Mouse (Mus musculus): Measurements from ENCODE around the gene Pak1ip1. TPM values are rescaled to one million over a fixed set of nuclear protein-coding genes. Genes with fewer than 3 reads are reported as not detected.
"Not testable (repeated sequence)": the region's sequence is repeated elsewhere in the genome, so short reads cannot be mapped to it uniquely, and the experiment has no call there.

Gene Pak1ip1
- total RNA-seq (2021), result 10 to 100 TPM; 24.3 to 24.8 TPM

- DNase-seq (ENCODE audit: low spot score), result peak; percentile 86
- intact Hi-C loops (cut with DNase I), result loop anchor here (2.0 kb wide), 1 partner anchor 16 kb away; the partner anchor contains the start of gene Tmem14c
These were observed at the start of gene Pak1ip1 for GRCm38 (mm10) chr13:41000926-41001639. Pak1ip1 (plus strand) TSS chr13:41001023.

GRCm38 (mm10) chr13:40951386-40951976 lies 49.3 kb upstream of the Pak1ip1 start:
- DNase-seq (ENCODE audit: low spot score), result no peak
- intact Hi-C loops (cut with DNase I), result no loop called here

- intact Hi-C loops (cut with DNase I), result no loop called here
- no peak for DNase-seq (ENCODE audit: low spot score)
These were observed 47.6 kb upstream of the Pak1ip1 start for GRCm38 (mm10) chr13:40953231-40953630.

GRCm38 (mm10) chr13:40955773-40956172 lies 45.0 kb upstream of the Pak1ip1 start:
- intact Hi-C loops (cut with DNase I), result loop anchor here (2.0 to 5.0 kb wide), 2 partner anchors 17 to 33 kb away; no protein-coding TSS in a partner anchor
- no peak for DNase-seq (ENCODE audit: low spot score)

- no peak for DNase-seq (ENCODE audit: low spot score)
These were observed 33.2 kb upstream of the Pak1ip1 start for GRCm38 (mm10) chr13:40967609-40968008.

GRCm38 (mm10) chr13:40968564-40968963 lies 32.3 kb upstream of the Pak1ip1 start:
- no peak for DNase-seq (ENCODE audit: low spot score)
- intact Hi-C loops (cut with DNase I), result no loop called here

More at GRCm38 (mm10) chr13:40967609-40968008, 33.2 kb upstream of the Pak1ip1 start:
- intact Hi-C loops (cut with DNase I), result no loop called here

- intact Hi-C loops (cut with DNase I), result no loop called here
- no peak for DNase-seq (ENCODE audit: low spot score)
These were observed 30.9 kb upstream of the Pak1ip1 start for GRCm38 (mm10) chr13:40969761-40970390.

GRCm38 (mm10) chr13:40971261-40971660 lies 29.6 kb upstream of the Pak1ip1 start:
- intact Hi-C loops (cut with DNase I), result no loop called here

GRCm38 (mm10) chr13:40971831-40972230 lies 29.0 kb upstream of the Pak1ip1 start:
- intact Hi-C loops (cut with DNase I), result no loop called here
- no peak for DNase-seq (ENCODE audit: low spot score)

More at GRCm38 (mm10) chr13:40971261-40971660, 29.6 kb upstream of the Pak1ip1 start:
- no peak for DNase-seq (ENCODE audit: low spot score)

- intact Hi-C loops (cut with DNase I), result no loop called here
- no peak for DNase-seq (ENCODE audit: low spot score)
These were observed 27.8 kb upstream of the Pak1ip1 start for GRCm38 (mm10) chr13:40972976-40973375.

- intact Hi-C loops (cut with DNase I), result loop anchor here (2.0 to 5.0 kb wide), 4 partner anchors 61 to 185 kb away; no protein-coding TSS in a partner anchor
- no peak for DNase-seq (ENCODE audit: low spot score)
These were observed 23.2 kb upstream of the Pak1ip1 start for GRCm38 (mm10) chr13:40977609-40978008.

- intact Hi-C loops (cut with DNase I), result loop anchor here (2.0 to 5.0 kb wide), 2 partner anchors 92 to 186 kb away; no protein-coding TSS in a partner anchor
- no peak for DNase-seq (ENCODE audit: low spot score)
These were observed 22.2 kb upstream of the Pak1ip1 start for GRCm38 (mm10) chr13:40978652-40979051.

GRCm38 (mm10) chr13:40979321-40979720 lies 21.5 kb upstream of the Pak1ip1 start:
- intact Hi-C loops (cut with DNase I), result loop anchor here (2.0 to 5.0 kb wide), 2 partner anchors 93 to 187 kb away; no protein-coding TSS in a partner anchor
- no peak for DNase-seq (ENCODE audit: low spot score)

GRCm38 (mm10) chr13:40982759-40983158 lies 18.1 kb upstream of the Pak1ip1 start:
- intact Hi-C loops (cut with DNase I), result no loop called here

GRCm38 (mm10) chr13:40986081-40986480 lies 14.7 kb upstream of the Pak1ip1 start:
- intact Hi-C loops (cut with DNase I), result no loop called here
- DNase-seq (ENCODE audit: low spot score), result no peak

More at GRCm38 (mm10) chr13:40982759-40983158, 18.1 kb upstream of the Pak1ip1 start:
- no peak for DNase-seq (ENCODE audit: low spot score)

GRCm38 (mm10) chr13:40987608-40988303 lies 13.1 kb upstream of the Pak1ip1 start:
- intact Hi-C loops (cut with DNase I); DNase-seq (ENCODE audit: low spot score): not testable (repeated sequence)

- intact Hi-C loops (cut with DNase I), result no loop called here
- no peak for DNase-seq (ENCODE audit: low spot score)
These were observed 12.4 kb upstream of the Pak1ip1 start for GRCm38 (mm10) chr13:40988418-40988817.

GRCm38 (mm10) chr13:40994487-40995263 lies 6.1 kb upstream of the Pak1ip1 start:
- intact Hi-C loops (cut with DNase I), result no loop called here
- DNase-seq (ENCODE audit: low spot score), result no peak

GRCm38 (mm10) chr13:40998537-40998936 lies 2.3 kb upstream of the Pak1ip1 start:
- intact Hi-C loops (cut with DNase I); DNase-seq (ENCODE audit: low spot score): not testable (repeated sequence)
